Mouse (Mus musculus): ENCODE measurements at regions not wholly inside any gene's neighbourhood (a gene's known extent, or its start where the extent isn't known, plus 50 kb on each side); places are given as distances from the start of the nearest gene placed in this dataset.

DNA sequence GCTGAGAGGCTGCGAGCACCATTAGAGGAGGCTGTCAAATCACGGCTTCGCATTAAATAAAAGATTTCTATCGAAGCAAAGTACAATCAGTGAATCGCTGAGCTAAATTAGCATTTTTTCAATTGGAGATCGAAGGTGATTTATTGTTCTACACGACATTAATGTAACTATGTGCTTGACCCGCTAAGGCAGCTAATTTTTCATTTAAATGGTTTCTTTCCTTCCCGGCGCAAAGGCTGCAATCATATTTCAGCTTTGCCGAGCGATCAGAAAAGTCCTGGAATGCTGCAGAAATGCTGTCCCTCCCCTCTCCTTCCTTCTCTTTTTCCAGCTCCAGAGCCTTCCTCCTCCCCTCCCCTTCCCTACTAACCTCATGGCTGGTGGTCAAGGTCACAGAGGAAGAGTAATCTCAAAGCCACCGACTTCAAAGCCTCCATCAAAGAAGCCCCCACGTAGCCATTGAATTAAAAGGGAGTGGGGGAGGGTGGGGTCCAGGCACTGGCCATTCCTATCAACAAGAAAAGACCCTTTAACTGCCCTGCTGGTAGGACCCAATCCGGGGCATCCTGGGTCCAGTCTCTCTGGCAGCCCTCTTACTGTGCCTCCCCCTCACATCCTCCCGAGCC lies 387.8 kb downstream of the Sorl1 start:
- TF ChIP-seq CTCF (IDR thresholded peaks at IDR 0.05; ENCODE audit: borderline replicate concordance, control insufficient read depth, extremely low read depth, insufficient read depth, low read length, poor library complexity) (no peak), POLR2A (IDR thresholded peaks at IDR 0.05; ENCODE audit: control insufficient read depth, extremely low read depth, insufficient read depth, low read length, poor library complexity) (no peak)

DNA sequence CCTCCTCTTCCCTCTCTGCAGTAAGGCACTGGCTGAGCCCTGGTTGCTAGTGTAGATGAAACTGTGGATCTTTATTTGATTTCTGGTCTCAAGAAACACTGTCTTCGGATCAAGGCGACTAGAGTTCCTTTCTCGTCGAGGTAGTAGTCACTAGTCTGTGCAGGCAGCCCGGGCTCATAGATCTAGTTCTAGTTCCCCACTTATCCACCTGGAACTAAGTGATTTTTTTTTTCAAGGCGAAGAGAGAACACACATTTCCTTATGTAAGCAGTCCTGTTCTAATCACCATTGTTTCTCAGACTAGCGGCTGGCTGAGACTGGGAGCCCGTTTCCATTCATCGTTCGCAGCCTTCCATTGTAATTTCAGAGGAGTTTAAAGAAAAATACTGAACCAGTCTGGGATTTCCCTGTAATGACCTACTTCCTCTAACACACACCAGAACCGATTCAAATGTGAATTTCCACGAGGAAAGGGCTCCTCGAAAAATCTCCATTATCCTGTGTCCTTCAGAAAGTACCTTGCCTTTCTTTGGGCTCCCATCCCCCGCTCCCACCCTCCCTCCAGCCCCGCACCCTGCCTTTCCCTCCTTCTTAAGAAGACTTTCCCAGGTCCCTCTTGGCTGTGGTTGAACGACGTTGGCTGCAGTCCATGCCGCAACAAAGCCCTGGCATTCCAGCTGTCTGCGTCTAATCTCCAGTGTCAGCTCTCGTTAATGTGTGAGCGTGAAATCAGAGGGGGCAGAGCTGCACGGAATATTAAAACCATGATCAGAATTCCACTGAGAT lies 388.5 kb downstream of the Sorl1 start:
- WGBS: 4% methylated on average over 22 of the region's 22 CpGs

More for the DNA sequence above, 387.8 kb downstream of the Sorl1 start:
- Histone ChIP-seq H3K36me3 (ENCODE audit: control insufficient read depth, insufficient read depth, low read length) (no peaks in the 10 kb centered on the region), H3K27ac (ENCODE audit: control insufficient read depth, insufficient read depth, low read length) (no peak overlapping the region), H3K27me3 (ENCODE audit: control insufficient read depth, insufficient read depth, low read length) (no peaks in the 10 kb centered on the region), H3K4me3 (ENCODE audit: control insufficient read depth, insufficient read depth, low read length) (no peak overlapping the region), H3K4me1 (replicated peaks; ENCODE audit: control insufficient read depth, insufficient read depth, low read length) (no peaks in the 10 kb centered on the region)
- 12% methylated on average over 16 of the region's 16 CpGs for WGBS
- no peak for DNase-seq

DNA sequence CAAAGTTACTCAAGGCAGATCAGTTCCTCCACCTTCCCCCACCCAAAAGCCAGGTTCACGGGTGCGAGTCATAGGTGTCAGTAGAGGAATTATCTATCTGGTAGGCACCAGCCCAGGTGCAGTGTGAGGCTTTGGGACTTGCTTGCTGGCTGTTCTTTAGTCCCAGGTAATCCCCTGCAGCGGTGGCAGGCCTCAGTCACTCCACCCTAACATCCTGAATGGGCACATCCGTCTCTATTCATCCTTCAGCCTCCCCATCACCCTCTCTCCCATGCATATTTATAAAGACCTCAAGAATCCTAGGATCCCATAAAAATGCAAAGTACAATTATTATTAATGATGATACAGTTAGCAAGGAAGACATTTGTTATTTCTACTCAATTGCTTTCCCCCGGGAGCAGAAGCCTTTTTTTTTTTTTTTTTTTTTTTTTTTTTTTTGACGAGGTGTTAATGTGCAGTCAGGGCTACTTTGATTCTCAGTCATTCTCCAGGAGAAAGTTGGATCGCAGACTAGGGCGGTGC lies 389.1 kb downstream of the Sorl1 start:
- Histone ChIP-seq H3K27ac (ENCODE audit: control insufficient read depth, insufficient read depth, low read length) (no peak overlapping the region), H3K4me3 (ENCODE audit: control insufficient read depth, insufficient read depth, low read length) (no peak overlapping the region), H3K27me3 (ENCODE audit: control insufficient read depth, insufficient read depth, low read length) (no peaks in the 10 kb centered on the region), H3K36me3 (ENCODE audit: control insufficient read depth, insufficient read depth, low read length) (no peaks in the 10 kb centered on the region), H3K4me1 (replicated peaks; ENCODE audit: control insufficient read depth, insufficient read depth, low read length) (no peaks in the 10 kb centered on the region)
- TF ChIP-seq POLR2A (IDR thresholded peaks at IDR 0.05; ENCODE audit: control insufficient read depth, extremely low read depth, insufficient read depth, low read length, poor library complexity): no peak
- TF ChIP-seq CTCF (IDR thresholded peaks at IDR 0.05; ENCODE audit: borderline replicate concordance, control insufficient read depth, extremely low read depth, insufficient read depth, low read length, poor library complexity): no peak
- no peak for DNase-seq
- WGBS: 48% methylated on average over 8 of the region's 8 CpGs

More for the DNA sequence above, 388.5 kb downstream of the Sorl1 start:
- no peak overlapping the region for H3K27ac ChIP-seq (ENCODE audit: control insufficient read depth, insufficient read depth, low read length)
- TF ChIP-seq POLR2A (IDR thresholded peaks at IDR 0.05; ENCODE audit: control insufficient read depth, extremely low read depth, insufficient read depth, low read length, poor library complexity): no peak
- TF ChIP-seq CTCF (IDR thresholded peaks at IDR 0.05; ENCODE audit: borderline replicate concordance, control insufficient read depth, extremely low read depth, insufficient read depth, low read length, poor library complexity): no peak
- no peak overlapping the region for H3K4me3 ChIP-seq (ENCODE audit: control insufficient read depth, insufficient read depth, low read length)
- no peak for DNase-seq
- H3K27me3 ChIP-seq (ENCODE audit: control insufficient read depth, insufficient read depth, low read length): no peaks in the 10 kb centered on the region
- H3K4me1 ChIP-seq (replicated peaks; ENCODE audit: control insufficient read depth, insufficient read depth, low read length): no peaks in the 10 kb centered on the region
- H3K36me3 ChIP-seq (ENCODE audit: control insufficient read depth, insufficient read depth, low read length): no peaks in the 10 kb centered on the region

DNA sequence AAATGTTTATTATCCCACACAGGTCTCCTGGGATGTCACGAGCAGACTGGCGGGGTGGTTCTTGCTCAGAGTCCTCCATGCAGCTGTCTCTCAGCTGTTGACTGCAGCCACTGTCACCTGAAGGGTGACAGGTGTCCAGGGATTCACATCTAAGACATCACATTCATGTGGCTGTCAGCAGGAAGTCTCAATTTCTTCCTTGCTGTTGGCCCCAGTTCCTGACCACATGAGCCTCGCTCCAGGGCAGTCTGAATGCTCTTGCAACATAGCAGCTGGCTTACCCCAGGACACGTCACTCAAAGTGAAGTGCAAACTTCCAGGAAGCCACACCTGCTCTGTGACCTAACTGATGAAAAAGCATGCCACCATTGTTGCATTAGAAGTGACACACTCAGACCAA lies 402.5 kb downstream of the Sorl1 start:
- no peaks in the 10 kb centered on the region for H3K27me3 ChIP-seq (ENCODE audit: control insufficient read depth, insufficient read depth, low read length)
- no peak overlapping the region for H3K27ac ChIP-seq (ENCODE audit: control insufficient read depth, insufficient read depth, low read length)
- no peaks in the 10 kb centered on the region for H3K4me1 ChIP-seq (replicated peaks; ENCODE audit: control insufficient read depth, insufficient read depth, low read length)
- DNase-seq: no peak
- 55% methylated on average over 4 of the region's 4 CpGs for WGBS
- no peaks in the 10 kb centered on the region for H3K36me3 ChIP-seq (ENCODE audit: control insufficient read depth, insufficient read depth, low read length)
- H3K4me3 ChIP-seq (ENCODE audit: control insufficient read depth, insufficient read depth, low read length): no peak overlapping the region
- no peak for TF ChIP-seq CTCF (IDR thresholded peaks at IDR 0.05; ENCODE audit: borderline replicate concordance, control insufficient read depth, extremely low read depth, insufficient read depth, low read length, poor library complexity)
- TF ChIP-seq POLR2A (IDR thresholded peaks at IDR 0.05; ENCODE audit: control insufficient read depth, extremely low read depth, insufficient read depth, low read length, poor library complexity): no peak

DNA sequence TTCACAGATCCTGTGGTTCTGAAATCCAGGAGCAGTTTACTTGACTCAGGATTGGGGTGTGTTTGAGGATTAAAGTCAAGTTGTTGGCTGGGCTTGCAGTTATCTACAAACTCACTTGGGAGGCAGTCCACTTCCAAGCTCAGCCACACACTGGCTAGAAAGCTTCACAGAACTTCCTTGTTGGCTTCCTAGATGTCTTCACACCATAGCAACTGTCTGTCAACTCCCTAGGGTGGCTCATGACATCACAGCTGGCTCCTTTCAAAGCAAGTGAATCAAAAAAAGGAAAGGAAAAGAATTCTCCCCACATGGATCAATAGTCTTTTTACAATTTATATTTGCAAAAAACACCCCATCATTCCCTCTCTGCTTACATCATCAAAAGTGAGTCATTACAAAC lies 408.9 kb downstream of the Sorl1 start:
- Histone ChIP-seq H3K36me3 (ENCODE audit: control insufficient read depth, insufficient read depth, low read length) (no peaks in the 10 kb centered on the region), H3K4me3 (ENCODE audit: control insufficient read depth, insufficient read depth, low read length) (no peak overlapping the region), H3K27ac (ENCODE audit: control insufficient read depth, insufficient read depth, low read length) (no peak overlapping the region), H3K27me3 (ENCODE audit: control insufficient read depth, insufficient read depth, low read length) (no peaks in the 10 kb centered on the region), H3K4me1 (replicated peaks; ENCODE audit: control insufficient read depth, insufficient read depth, low read length) (no peaks in the 10 kb centered on the region)
- TF ChIP-seq CTCF (IDR thresholded peaks at IDR 0.05; ENCODE audit: borderline replicate concordance, control insufficient read depth, extremely low read depth, insufficient read depth, low read length, poor library complexity): no peak
- TF ChIP-seq POLR2A (IDR thresholded peaks at IDR 0.05; ENCODE audit: control insufficient read depth, extremely low read depth, insufficient read depth, low read length, poor library complexity): no peak
- DNase-seq: no peak

DNA sequence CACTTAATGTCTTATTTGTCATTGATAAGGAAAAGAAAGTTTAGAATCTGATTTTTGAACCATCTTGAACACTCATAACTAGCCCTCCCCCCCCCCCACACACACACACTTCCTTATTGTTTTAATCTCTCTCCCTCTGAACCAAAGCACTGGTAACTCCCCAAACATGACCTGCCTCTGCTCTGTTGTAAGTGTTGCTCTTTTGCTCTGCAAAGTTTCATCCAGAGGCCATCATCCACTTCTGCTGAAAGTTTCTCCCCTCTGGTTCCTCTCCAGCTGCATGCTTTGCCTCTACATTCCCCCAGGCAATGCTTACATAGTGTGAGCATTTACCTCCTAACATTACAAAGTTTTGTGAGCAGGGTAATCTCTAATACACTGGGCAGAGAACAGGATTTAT lies 418.1 kb downstream of the Sorl1 start:
- Histone ChIP-seq H3K27ac (ENCODE audit: control insufficient read depth, insufficient read depth, low read length) (no peak overlapping the region), H3K36me3 (ENCODE audit: control insufficient read depth, insufficient read depth, low read length) (no peaks in the 10 kb centered on the region), H3K4me3 (ENCODE audit: control insufficient read depth, insufficient read depth, low read length) (no peak overlapping the region), H3K4me1 (replicated peaks; ENCODE audit: control insufficient read depth, insufficient read depth, low read length) (no peaks in the 10 kb centered on the region), H3K27me3 (ENCODE audit: control insufficient read depth, insufficient read depth, low read length) (no peaks in the 10 kb centered on the region)
- TF ChIP-seq POLR2A (IDR thresholded peaks at IDR 0.05; ENCODE audit: control insufficient read depth, extremely low read depth, insufficient read depth, low read length, poor library complexity) (no peak), CTCF (IDR thresholded peaks at IDR 0.05; ENCODE audit: borderline replicate concordance, control insufficient read depth, extremely low read depth, insufficient read depth, low read length, poor library complexity) (no peak)
- no peak for DNase-seq
